Mouse (Mus musculus): ENCODE measurements at regions not wholly inside any gene's neighbourhood (a gene's known extent, or its start where the extent isn't known, plus 50 kb on each side); places are given as distances from the start of the nearest gene placed in this dataset.

- TF ChIP-seq EP300 (IDR thresholded peaks at IDR 0.05; ENCODE audit: low read depth) = no peak
- TF ChIP-seq CTCF (IDR thresholded peaks at IDR 0.05; ENCODE audit: low read depth) = no peak
Measured at GRCm38 (mm10) chr13:40554368-40554767, 183.8 kb downstream of the Tfap2a start.
